Mouse (Mus musculus) C2C12 (cell line): ENCODE measurements around the gene Chst11.

Experiments used
- CEBPB ChIP-seq: IDR thresholded peaks from one replicate; pipeline ENCODE4 v1.6.1; 2011; ENCODE audit warnings: low read depth, mild to moderate bottlenecking, control low read depth, moderate library complexity
- CTCF ChIP-seq: IDR thresholded peaks from one replicate; pipeline ENCODE4 v1.5.1; 2011; ENCODE audit not compliant: control insufficient read depth, insufficient read depth, insufficient read length
- FOSL1 ChIP-seq: IDR thresholded peaks from one replicate; pipeline ENCODE4 v1.8.0; 2011; ENCODE audit warnings: mild to moderate bottlenecking, low read length; ENCODE audit not compliant: poor library complexity, insufficient read depth, severe bottlenecking
- MAX ChIP-seq: IDR thresholded peaks from one replicate; pipeline ENCODE4 v1.6.1; 2011; ENCODE audit warnings: mild to moderate bottlenecking, control low read depth
- MYOD1 ChIP-seq: IDR thresholded peaks from one replicate; pipeline ENCODE4 v1.6.1; 2011; ENCODE audit warnings: low read depth; ENCODE audit not compliant: control insufficient read depth, insufficient read length
- MYOG ChIP-seq: IDR thresholded peaks from one replicate; pipeline ENCODE4 v1.6.1; 2011; ENCODE audit not compliant: control insufficient read depth, insufficient read length; ENCODE audit errors: extremely low read depth
- USF1 ChIP-seq: IDR thresholded peaks from one replicate; pipeline ENCODE4 v1.6.1; 2011; ENCODE audit warnings: low read depth, mild to moderate bottlenecking, control low read depth, moderate library complexity

DNA sequence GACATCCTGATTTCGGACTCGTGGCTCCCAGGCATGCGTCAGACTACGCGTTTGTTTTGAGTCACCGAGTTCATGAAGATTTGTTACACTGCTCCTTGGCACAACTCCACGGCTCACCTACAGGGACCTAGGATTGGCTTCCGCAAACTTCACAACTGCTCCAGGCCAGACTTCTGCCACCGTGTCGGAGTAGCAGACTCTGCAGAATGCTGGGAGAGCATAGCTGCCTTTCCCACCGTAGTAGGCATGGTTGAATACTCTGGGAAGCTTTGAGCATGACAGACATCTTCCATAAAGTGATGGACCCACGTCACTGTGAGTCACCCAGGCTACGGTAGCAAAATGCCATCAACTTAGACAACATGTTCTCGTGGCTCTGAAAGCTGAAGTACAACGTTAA is 9.5 kb upstream of the Chst11 start:
- TF ChIP-seq MYOG, result no peak
- no peak for TF ChIP-seq CTCF
- no peak for TF ChIP-seq USF1
- no peak for TF ChIP-seq CEBPB
- peak; percentile 16 for TF ChIP-seq MAX
- no peak for TF ChIP-seq MYOD1
- TF ChIP-seq FOSL1, result no peak
